Mouse (Mus musculus) midbrain, postnatal 0 days (tissue): Measurements from ENCODE around the gene Dgat2. TPM values are rescaled to one million over a fixed set of nuclear protein-coding genes. Genes with fewer than 3 reads are reported as not detected.

ENCODE experiments used
- ATAC-seq: fragments of 200-750 bp; cut with Nextera tagmentation; 2 replicates; pipeline ENCODE4 v1.8.0; 2017; ENCODE audit warnings: moderate number of reproducible peaks, mild to moderate bottlenecking, moderate TSS enrichment, moderate library complexity; ENCODE audit not compliant: low FRiP score
- DNase-seq: peaks from one replicate; pipeline ENCODE4 v3.0.0-alpha.2; 2015; ENCODE audit warnings: low spot score
- H3K27ac ChIP-seq: fragments of 300-500 bp; sonication (generic); 2 replicates; pipeline ENCODE4 v1.5.1; 2014; ENCODE audit warnings: low read depth, mild to moderate bottlenecking, low read length, mixed read lengths
- H3K27me3 ChIP-seq: fragments of 300-500 bp; sonication (generic); 2 replicates; pipeline ENCODE4 v1.6.1; 2014; ENCODE audit warnings: low read length, control low read depth, mixed read lengths; ENCODE audit not compliant: insufficient read depth
- H3K36me3 ChIP-seq: fragments of 300-500 bp; sonication (generic); 2 replicates; pipeline ENCODE4 v1.6.1; 2014; ENCODE audit warnings: low read length, control low read depth, mixed read lengths; ENCODE audit not compliant: insufficient read depth
- H3K4me1 ChIP-seq: fragments of 300-500 bp; sonication (generic); 2 replicates; pipeline ENCODE4 v1.6.1; 2014; ENCODE audit warnings: mild to moderate bottlenecking, control low read depth, antibody characterized with exemption, low read length, mixed read lengths; ENCODE audit not compliant: insufficient read depth
- H3K4me2 ChIP-seq: fragments of 300-500 bp; sonication (generic); 2 replicates; pipeline ENCODE4 v1.6.1; 2014; ENCODE audit warnings: low read depth, mild to moderate bottlenecking, low read length, mixed read lengths; ENCODE audit not compliant: poor library complexity, severe bottlenecking
- H3K4me3 ChIP-seq: fragments of 300-500 bp; sonication (generic); 2 replicates; pipeline ENCODE4 v1.5.1; 2014; ENCODE audit warnings: low read depth, mild to moderate bottlenecking, low read length, moderate library complexity
- H3K9ac ChIP-seq: fragments of 300-500 bp; sonication (generic); replicated peaks from 2 replicates; pipeline ENCODE4 v1.6.1; 2014; ENCODE audit warnings: mild to moderate bottlenecking, low read length, moderate library complexity, mixed read lengths; ENCODE audit not compliant: poor library complexity, severe bottlenecking
- H3K9me3 ChIP-seq: fragments of 300-500 bp; sonication (generic); 2 replicates; pipeline ENCODE4 v1.6.1; 2016; ENCODE audit warnings: low read length, control low read depth
- CTCF ChIP-seq: IDR thresholded peaks from 2 replicates; pipeline ENCODE4 v1.5.1; 2016; ENCODE audit warnings: antibody characterized with exemption, mild to moderate bottlenecking
- WGBS: fragments of 180-500 bp; shearing (Covaris S2); extraction: QIAGEN DNeasy Blood & Tissue Kit; methylation state at CpG from one replicate; pipeline ENCODE4 v1.1.7; 2014; 5-methylcytosine and 5-hydroxymethylcytosine counted together
- polyA plus RNA-seq: library from polyadenylated mRNA; unstranded; fragments of >200 nt; fragmentation: Nextera tagmentation; extraction: Ambion mirVana; gene quantifications from 2 replicates; pipeline ENCODE4 v1.2.1, GENCODE M21; 2015
- total RNA-seq: library from RNA; depleted of rRNA; stranded (reverse); fragments of >200 nt; gene quantifications from 2 replicates; pipeline ENCODE4 v1.2.3, GENCODE M21; 2014

Dgat2 gene
- total and polyA plus RNA-seq, 2 experiments from 2014 or later = 33.1 to 34.5 TPM

- ATAC-seq = no peak
- H3K27me3 ChIP-seq = no peaks in the 10 kb centered on the region
Measured at GRCm38 (mm10) chr7:99152756-99153155, 29.8 kb downstream of the Dgat2 start.

GRCm38 (mm10) chr7:99151342-99151741 is 31.2 kb downstream of the Dgat2 start:
- Histone ChIP-seq H3K4me3 (no peak overlapping the region), H3K4me2 (no peak overlapping the region), H3K4me1 (no peaks in the 10 kb centered on the region), H3K27ac (no peak overlapping the region), H3K9me3 (no peaks in the 10 kb centered on the region), H3K27me3 (no peaks in the 10 kb centered on the region), H3K36me3 (no peaks in the 10 kb centered on the region), H3K9ac (no peak overlapping the region)
- DNase-seq (peak; percentile 98), ATAC-seq (peak; percentile 65; the same call in 1 of the 2 replicates)
- TF ChIP-seq CTCF = peak; percentile 99
- WGBS = 8% methylated on average over 7 of the region's 7 CpGs

More at GRCm38 (mm10) chr7:99152756-99153155, 29.8 kb downstream of the Dgat2 start:
- 92% methylated on average over 8 of the region's 8 CpGs for WGBS
- Histone ChIP-seq H3K4me3 (no peak overlapping the region), H3K4me2 (no peak overlapping the region), H3K9ac (no peak overlapping the region), H3K9me3 (no peaks in the 10 kb centered on the region), H3K36me3 (no peaks in the 10 kb centered on the region), H3K27ac (no peak overlapping the region), H3K4me1 (no peaks in the 10 kb centered on the region)
- DNase-seq = no peak
- TF ChIP-seq CTCF = no peak

- H3K4me1 ChIP-seq = no peaks in the 10 kb centered on the region
- WGBS = 73% methylated on average over 1 of the region's 1 CpGs
- no peak for ATAC-seq
- no peak for DNase-seq
- no peak overlapping the region for H3K4me3 ChIP-seq
- H3K27ac ChIP-seq = no peak overlapping the region
- H3K9me3 ChIP-seq = no peaks in the 10 kb centered on the region
- no peaks in the 10 kb centered on the region for H3K36me3 ChIP-seq
- TF ChIP-seq CTCF = no peak
- no peak overlapping the region for H3K9ac ChIP-seq
- no peak overlapping the region for H3K4me2 ChIP-seq
- H3K27me3 ChIP-seq = no peaks in the 10 kb centered on the region
Measured at GRCm38 (mm10) chr7:99149017-99149416, 33.5 kb downstream of the Dgat2 start.

GRCm38 (mm10) chr7:99147494-99147893 is 35.0 kb downstream of the Dgat2 start:
- H3K9ac ChIP-seq = no peak overlapping the region
- no peak overlapping the region for H3K4me3 ChIP-seq
- no peaks in the 10 kb centered on the region for H3K9me3 ChIP-seq
- no peak for TF ChIP-seq CTCF
- H3K36me3 ChIP-seq = no peaks in the 10 kb centered on the region
- no peaks in the 10 kb centered on the region for H3K27me3 ChIP-seq
- WGBS = 83% methylated on average over 7 of the region's 7 CpGs
- no peaks in the 10 kb centered on the region for H3K4me1 ChIP-seq
- no peak overlapping the region for H3K27ac ChIP-seq
- no peak overlapping the region for H3K4me2 ChIP-seq
- ATAC-seq (no peak), DNase-seq (no peak)

- H3K27ac ChIP-seq = no peak overlapping the region
- 86% methylated on average over 7 of the region's 7 CpGs for WGBS
- no peak for ATAC-seq
- no peak overlapping the region for H3K4me3 ChIP-seq
- no peak for TF ChIP-seq CTCF
- no peak overlapping the region for H3K4me2 ChIP-seq
- H3K36me3 ChIP-seq = no peaks in the 10 kb centered on the region
- no peaks in the 10 kb centered on the region for H3K9me3 ChIP-seq
- DNase-seq = no peak
- H3K4me1 ChIP-seq = no peaks in the 10 kb centered on the region
- no peaks in the 10 kb centered on the region for H3K27me3 ChIP-seq
- H3K9ac ChIP-seq = no peak overlapping the region
Measured at GRCm38 (mm10) chr7:99146906-99147305, 35.6 kb downstream of the Dgat2 start.

GRCm38 (mm10) chr7:99146011-99146410 is 36.5 kb downstream of the Dgat2 start:
- H3K27ac ChIP-seq = no peak overlapping the region
- ATAC-seq = no peak
- WGBS = 66% methylated on average over 7 of the region's 7 CpGs

More at GRCm38 (mm10) chr7:99146011-99146410, 36.5 kb downstream of the Dgat2 start:
- no peaks in the 10 kb centered on the region for H3K9me3 ChIP-seq
- no peak for DNase-seq
- H3K4me3 ChIP-seq = no peak overlapping the region
- H3K9ac ChIP-seq = no peak overlapping the region
- no peaks in the 10 kb centered on the region for H3K4me1 ChIP-seq
- no peak overlapping the region for H3K4me2 ChIP-seq
- H3K36me3 ChIP-seq = no peaks in the 10 kb centered on the region
- H3K27me3 ChIP-seq = no peaks in the 10 kb centered on the region
- TF ChIP-seq CTCF = no peak
